ENCODE assay signal across 8 mouse cellular contexts in the genomic region with DNA sequence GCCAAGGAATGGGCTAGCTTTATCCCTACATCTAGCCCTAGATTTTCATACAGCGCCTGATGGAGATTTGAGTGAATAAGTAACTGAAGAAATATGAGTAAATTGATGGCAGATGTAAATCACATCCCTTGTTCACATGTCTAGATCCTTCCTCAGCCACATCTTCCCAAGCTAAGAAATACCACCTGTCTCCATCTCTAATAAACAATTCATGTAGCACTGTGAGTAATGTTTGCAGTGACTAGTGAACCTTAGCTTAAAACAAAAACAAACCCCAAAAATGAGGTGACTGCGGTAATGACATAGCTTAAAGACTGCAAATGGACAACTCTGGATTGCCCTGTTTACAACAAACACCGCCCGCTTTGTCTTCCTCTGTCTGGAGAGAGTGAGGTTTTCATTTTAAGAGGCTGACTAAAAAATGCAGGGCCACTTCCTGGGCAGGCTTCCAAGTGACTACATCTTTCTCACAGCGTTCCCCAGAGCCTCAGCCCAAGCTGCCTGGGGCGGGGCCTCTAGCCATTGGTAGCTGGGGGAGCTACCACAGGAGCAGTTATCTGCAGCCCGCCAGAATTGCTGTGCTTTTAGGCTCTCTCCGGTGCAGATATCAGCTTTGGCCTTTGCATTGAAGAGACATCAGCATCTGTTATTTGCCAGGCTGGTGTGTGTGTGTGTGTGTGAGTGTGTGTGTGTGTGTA. TPM values are rescaled to one million over a fixed set of nuclear protein-coding genes. Genes with fewer than 3 reads are reported as not detected.
DNase-seq lines count a peak whose midpoint lies in the region; ATAC-seq and TF ChIP-seq lines count a peak whose summit lies in the region.

No protein-coding gene starts in this region.

- TF ChIP-seq EP300 in liver, postnatal 0 days (IDR thresholded peaks at IDR 0.05; ENCODE audit: low read depth): peak; percentile 71

- no peak overlapping the region for H3K27ac ChIP-seq in heart, embryonic 10.5 days
- H3K27ac ChIP-seq in liver, postnatal 0 days (ENCODE audit: low read depth): peak overlapping the region; percentile 67
- H3K27ac ChIP-seq in neural tube, embryonic 14.5 days (ENCODE audit: low read depth, low read length): no peak overlapping the region

- H3K9ac ChIP-seq in liver, postnatal 0 days (replicated peaks): no peak overlapping the region
- no peak overlapping the region for H3K9ac ChIP-seq in neural tube, embryonic 14.5 days (replicated peaks; ENCODE audit: low read depth, low read length)

- H3K4me1 ChIP-seq in erythroblast, embryonic 14.5 days (ENCODE audit: control insufficient read depth): peaks cover 48% of the 10 kb centered on the region
- H3K4me1 ChIP-seq in heart, embryonic 10.5 days: no peaks in the 10 kb centered on the region
- no peaks in the 10 kb centered on the region for H3K4me1 ChIP-seq in liver, postnatal 0 days (ENCODE audit: insufficient read depth)
- H3K4me1 ChIP-seq in neural tube, embryonic 14.5 days (ENCODE audit: control insufficient read depth, insufficient read depth, low read length): no peaks in the 10 kb centered on the region

- H3K4me2 ChIP-seq in liver, postnatal 0 days (ENCODE audit: low read depth, low read length): peak overlapping the region; percentile 38
- no peak overlapping the region for H3K4me2 ChIP-seq in neural tube, embryonic 14.5 days (ENCODE audit: low read depth, low read length)

- 46% methylated on average over 8 of the region's 8 CpGs for WGBS in heart, embryonic 10.5 days
- 44% methylated on average over 8 of the region's 8 CpGs for WGBS in liver, postnatal 0 days (ENCODE audit: insufficient replicate concordance)
- 44% methylated on average over 8 of the region's 8 CpGs for WGBS in neural tube, embryonic 14.5 days

- peak overlapping the region; percentile 60 for H3K4me3 ChIP-seq in erythroblast, embryonic 14.5 days (replicated peaks)
- no peak overlapping the region for H3K4me3 ChIP-seq in heart, embryonic 10.5 days
- peak overlapping the region; percentile 20; the same call in 1 of the 2 replicates for H3K4me3 ChIP-seq in liver, postnatal 0 days (ENCODE audit: low read depth, low read length)
- no peak overlapping the region for H3K4me3 ChIP-seq in neural tube, embryonic 14.5 days (ENCODE audit: low read depth, low read length)

- no peaks in the 10 kb centered on the region; the same call in 1 of the 2 replicates for H3K27me3 ChIP-seq in erythroblast, embryonic 14.5 days (ENCODE audit: control insufficient read depth)
- 0 out of 2 replicates have a peak, but pooled peaks cover 3% of the 10 kb centered on the region for H3K27me3 ChIP-seq in heart, embryonic 10.5 days (ENCODE audit: insufficient read depth, poor library complexity, severe bottlenecking)
- no peaks in the 10 kb centered on the region for H3K27me3 ChIP-seq in liver, postnatal 0 days (ENCODE audit: insufficient read depth, low read length)
- H3K27me3 ChIP-seq in neural tube, embryonic 14.5 days (ENCODE audit: control insufficient read depth, insufficient read depth, low read length): no peaks in the 10 kb centered on the region

- 0 out of 2 replicates have a peak, but pooled peaks cover 2% of the 10 kb centered on the region for H3K9me3 ChIP-seq in erythroblast, embryonic 14.5 days (ENCODE audit: control insufficient read depth, low read length)
- no peaks in the 10 kb centered on the region for H3K9me3 ChIP-seq in heart, embryonic 10.5 days
- no peaks in the 10 kb centered on the region for H3K9me3 ChIP-seq in liver, postnatal 0 days (ENCODE audit: low read length)
- no peaks in the 10 kb centered on the region for H3K9me3 ChIP-seq in neural tube, embryonic 14.5 days (ENCODE audit: control insufficient read depth, low read length)

- peaks cover 39% of the 10 kb centered on the region for H3K36me3 ChIP-seq in erythroblast, embryonic 14.5 days (ENCODE audit: control insufficient read depth)
- H3K36me3 ChIP-seq in heart, embryonic 10.5 days: no peaks in the 10 kb centered on the region
- no peaks in the 10 kb centered on the region for H3K36me3 ChIP-seq in liver, postnatal 0 days (replicated peaks; ENCODE audit: insufficient read depth, low read length)
- H3K36me3 ChIP-seq in neural tube, embryonic 14.5 days (ENCODE audit: control insufficient read depth, insufficient read depth, low read length): no peaks in the 10 kb centered on the region

- no peak for TF ChIP-seq CTCF in liver, postnatal 0 days (IDR thresholded peaks at IDR 0.05; ENCODE audit: low read depth)

- DNase-seq in ES-CJ7 (ENCODE audit: low read depth, low spot score): peak; percentile 17
- DNase-seq in adrenal gland, postnatal 4 days (ENCODE audit: low spot score in 2 of 2): peak; percentile 5 to 10
- DNase-seq in heart, embryonic 10.5 days (ENCODE audit: low spot score): peak; percentile 86
- DNase-seq in kidney, postnatal 25 days: peak; percentile 17 to 36
- peak; percentile 74 for DNase-seq in liver, postnatal 0 days
- DNase-seq in thymus, postnatal 10 days (ENCODE audit: low spot score in 2 of 2): peak; percentile 7 to 11

- ATAC-seq in liver, postnatal 0 days: peak; percentile 98
- peak; percentile 78 for ATAC-seq in neural tube, embryonic 14.5 days (ENCODE audit: low read depth)

RNA-seq across cellular contexts. Expression of gene Pcyt1b, which starts 46.0 kb away (rescaled TPM):
- total RNA-seq in adrenal gland, postnatal 4 days (2021): 1 to 10 TPM; 2.3 to 3.3 TPM
- polyA plus RNA-seq in erythroblast, embryonic 14.5 days (2012): 1.4 and 1.5 TPM in 2 replicates
- 3.6 and 4.2 TPM in 2 replicates for polyA plus RNA-seq in heart, embryonic 10.5 days (2016; fragmentation: Nextera tagmentation; extraction: Ambion mirVana)
- 2.0 and 2.1 TPM in 2 replicates for polyA plus RNA-seq in liver, postnatal 0 days (2015; fragmentation: Nextera tagmentation; extraction: Ambion mirVana)
- 22.0 and 24.9 TPM in 2 replicates for polyA plus RNA-seq in neural tube, embryonic 14.5 days (2014; fragmentation: Nextera tagmentation; extraction: Ambion mirVana)

Comparison
In these comparisons a context has a peak if more than half of its experiments do, and no peak if none do; other contexts are left out.
1. DNase-seq: peak in every context shown above with its lines; median percentile 86 in heart, embryonic 10.5 days; 74 in liver, postnatal 0 days; 26 in kidney, postnatal 25 days; 17 in ES-CJ7; 9 in thymus, postnatal 10 days; 8 in adrenal gland, postnatal 4 days.
2. H3K4me3 ChIP-seq: peak in erythroblast, embryonic 14.5 days (single experiment) and liver, postnatal 0 days (single experiment); none in heart, embryonic 10.5 days (single experiment) and neural tube, embryonic 14.5 days (single experiment).